Mouse (Mus musculus) R1 (cell line): Measurements from ENCODE around the gene Chaf1b.

Experiments used
- DNase-seq: peaks from one replicate; pipeline ENCODE4 v3.0.0-alpha.2; 2018; ENCODE audit warnings: low read depth, low spot score

Chaf1b gene

GRCm38 (mm10) chr16:93912808-93913207 is 29.1 kb downstream of the Chaf1b start:
- DNase-seq: peak; percentile 51

DNA sequence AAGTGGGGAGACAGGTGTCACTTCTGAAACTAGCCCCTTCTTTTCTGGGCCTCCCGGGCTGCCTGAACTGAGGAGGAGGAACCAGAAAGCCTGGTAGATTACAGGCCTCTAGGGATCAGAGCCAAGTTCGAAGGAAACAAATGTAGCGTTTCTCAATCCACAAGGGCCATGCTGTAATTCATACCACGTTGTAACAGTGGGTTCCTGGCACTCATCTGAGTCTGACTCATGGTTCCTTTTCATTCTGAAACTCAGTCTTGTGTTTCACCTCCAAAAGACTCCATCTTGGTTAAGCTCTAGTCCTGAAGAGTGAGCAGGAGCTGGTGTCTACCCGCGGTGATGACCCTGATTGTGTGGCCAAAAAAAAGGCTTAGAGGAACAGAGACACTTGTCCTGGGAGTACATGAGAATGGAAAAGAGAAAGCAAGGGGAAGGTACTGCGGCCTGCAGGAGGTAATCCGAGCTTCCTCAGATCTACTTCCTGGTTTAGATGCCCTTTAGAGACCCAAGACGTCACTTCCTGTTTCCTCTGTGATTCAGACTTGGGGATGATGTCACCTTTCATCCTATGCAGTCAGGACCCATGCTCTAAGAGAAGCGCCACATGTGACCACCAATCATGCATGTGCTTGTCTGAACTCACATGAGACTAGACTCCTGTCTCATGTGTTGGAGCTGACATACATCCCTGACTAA is 30.3 kb downstream of the Chaf1b start:
- no peak for DNase-seq

DNA sequence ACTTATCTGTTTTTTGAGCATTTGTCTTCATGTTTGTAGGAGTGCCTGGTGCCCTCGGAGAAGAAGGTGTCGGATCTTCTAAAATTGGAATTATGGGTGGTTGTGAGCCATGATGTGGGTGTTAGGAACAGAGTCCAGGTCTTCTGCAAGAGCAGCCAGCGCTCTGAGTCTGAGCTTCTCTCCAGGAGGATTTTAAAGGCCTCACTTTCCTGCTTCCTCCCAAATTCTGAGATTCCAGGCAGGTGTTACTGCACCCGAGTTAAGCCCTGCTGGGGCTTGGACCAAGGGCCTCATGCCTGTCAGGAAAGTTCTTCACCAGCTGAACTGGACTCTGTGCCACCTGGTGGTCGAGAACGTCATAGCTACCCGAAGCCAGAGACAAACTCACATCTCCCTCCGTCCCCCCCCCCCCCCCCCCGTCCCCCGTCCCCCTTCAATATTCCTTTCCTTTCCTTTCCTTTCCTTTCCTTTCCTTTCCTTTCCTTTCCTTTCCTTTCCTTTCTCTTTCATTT is 31.7 kb downstream of the Chaf1b start:
- DNase-seq: peak; percentile 76

DNA sequence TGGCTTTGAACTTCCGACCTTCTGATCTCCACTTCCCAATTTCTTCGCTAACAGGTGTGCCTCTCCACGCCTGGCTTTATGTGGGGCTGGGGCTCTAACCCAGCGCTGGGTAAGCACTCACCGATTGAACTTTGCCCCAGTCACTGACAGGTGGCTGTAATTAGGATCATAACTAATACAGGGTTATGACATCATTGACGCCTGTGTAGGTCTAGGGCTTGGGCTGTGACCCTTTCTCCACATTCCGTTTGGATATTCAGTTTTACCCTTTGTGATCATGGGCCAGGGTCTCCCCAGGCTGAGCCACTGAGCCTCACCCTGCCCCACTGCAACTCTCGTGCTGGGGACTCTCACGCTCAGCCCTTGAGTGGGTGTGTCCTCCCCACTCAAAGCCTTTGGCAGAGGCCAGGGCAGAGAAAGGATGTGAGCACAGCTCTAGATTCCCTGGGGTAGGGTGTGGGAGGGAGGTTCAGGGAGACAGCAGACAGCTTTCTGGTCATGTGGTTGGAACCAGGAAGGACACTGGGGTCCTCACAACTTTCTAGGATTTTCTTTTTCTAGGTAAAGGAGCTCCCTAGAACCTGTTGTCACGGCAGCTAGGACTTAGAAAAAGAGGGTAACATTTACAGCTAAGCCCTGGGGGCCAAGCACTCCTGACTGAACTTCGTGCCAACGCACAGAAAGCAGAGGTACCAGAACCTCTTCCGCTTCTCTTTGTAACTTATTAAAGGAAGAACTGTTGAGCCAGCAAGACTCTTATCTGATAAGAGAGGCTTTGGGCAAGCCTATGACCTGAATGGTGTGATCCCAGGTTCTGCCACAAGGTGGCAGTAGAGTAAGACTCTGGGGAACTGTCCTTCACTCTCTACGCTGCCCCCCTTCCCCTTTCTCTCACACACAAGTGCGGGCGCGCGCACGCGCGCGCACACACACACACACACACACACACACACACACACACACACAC is 34.3 kb downstream of the Chaf1b start:
- DNase-seq: peak; percentile 87

GRCm38 (mm10) chr16:93918679-93919060 is 35.0 kb downstream of the Chaf1b start:
- DNase-seq: peak; percentile 53

DNA sequence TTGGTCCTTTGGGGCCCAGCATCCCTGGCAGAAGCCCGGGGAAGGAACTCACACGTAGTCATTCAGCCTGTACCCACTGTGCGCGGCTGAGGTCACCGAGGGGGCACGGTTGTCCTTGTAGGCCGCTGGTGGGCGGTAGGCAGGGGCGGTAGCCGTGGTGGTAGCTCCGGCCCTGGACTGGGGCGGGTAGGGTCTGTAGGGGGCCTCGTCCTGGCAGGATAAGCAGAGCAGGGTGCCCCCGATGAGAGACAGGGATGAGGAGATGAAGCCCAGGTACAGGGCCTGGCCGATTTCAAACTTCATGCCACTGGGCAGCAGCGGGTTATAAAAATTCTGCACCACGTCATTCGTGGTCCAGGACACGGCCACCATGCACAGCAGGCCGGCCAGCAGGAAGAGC is 35.5 kb downstream of the Chaf1b start:
- DNase-seq: no peak

DNA sequence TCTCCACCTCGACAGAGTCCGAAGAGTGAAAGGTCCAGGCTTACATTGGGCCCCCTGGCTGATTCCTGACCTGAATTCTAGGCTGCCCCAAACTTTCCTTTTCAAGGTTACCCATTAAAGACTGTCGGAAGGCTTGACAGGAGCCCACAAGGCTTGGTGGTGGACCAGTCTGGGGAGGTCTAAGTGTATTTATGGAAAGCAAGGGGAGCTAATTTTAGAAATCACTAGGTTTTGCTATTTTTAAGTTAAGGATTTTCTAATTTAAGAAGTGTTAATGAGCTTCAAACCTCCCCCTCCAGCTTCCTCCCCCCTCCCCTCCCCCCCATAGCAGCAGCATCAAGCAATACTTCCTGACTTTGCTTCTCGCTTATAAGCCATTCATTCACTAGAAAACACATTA is 37.0 kb downstream of the Chaf1b start:
- no peak for DNase-seq

GRCm38 (mm10) chr16:93922835-93923389 is 39.2 kb downstream of the Chaf1b start:
- DNase-seq: peak; percentile 41

DNA sequence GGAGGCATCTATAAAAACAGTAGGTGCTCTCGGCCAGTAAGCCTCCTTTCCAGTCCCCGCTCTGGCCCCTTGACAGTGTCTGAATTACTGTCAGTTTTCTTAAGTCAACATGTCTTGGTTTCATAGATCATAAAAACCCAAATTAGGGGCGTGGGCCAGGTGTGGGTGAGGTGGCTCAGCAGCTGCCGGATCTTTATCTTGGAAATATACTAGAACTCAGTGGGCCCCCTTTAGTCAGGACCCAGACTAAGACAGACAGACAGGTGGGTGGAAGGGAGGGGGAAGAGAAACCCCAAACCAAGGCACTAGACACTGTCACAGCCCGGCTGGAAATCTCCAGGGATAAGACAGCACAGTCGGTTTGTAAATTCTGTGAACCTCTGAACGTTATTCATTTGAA is 40.1 kb downstream of the Chaf1b start:
- no peak for DNase-seq

DNA sequence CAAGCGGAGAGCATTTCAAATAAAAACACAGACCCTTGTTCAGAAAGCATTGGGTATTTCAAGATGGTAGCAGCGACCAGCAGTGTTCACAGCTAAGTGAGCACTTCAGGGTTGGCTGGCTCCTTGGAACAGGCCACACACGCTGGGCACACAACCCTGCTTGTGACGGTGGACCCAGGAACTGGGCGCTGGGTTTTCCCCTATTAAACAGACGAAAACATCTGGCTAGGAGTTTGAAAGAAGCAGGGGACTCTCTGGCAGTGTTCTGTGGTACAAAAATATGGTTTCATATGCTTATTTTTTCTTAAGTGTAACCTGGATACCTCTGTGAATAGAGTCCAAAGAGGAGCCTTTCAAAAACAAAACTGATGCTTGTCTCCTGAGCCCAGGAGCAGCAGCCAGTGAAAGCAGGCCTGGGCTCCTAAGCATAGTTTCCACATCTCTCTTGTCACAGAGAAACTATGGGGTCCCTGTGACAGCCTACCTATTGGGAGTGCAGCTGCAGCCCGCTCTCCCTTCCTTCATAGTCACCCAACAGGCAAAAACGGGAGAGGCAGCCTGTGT is 42.1 kb downstream of the Chaf1b start:
- DNase-seq: no peak

DNA sequence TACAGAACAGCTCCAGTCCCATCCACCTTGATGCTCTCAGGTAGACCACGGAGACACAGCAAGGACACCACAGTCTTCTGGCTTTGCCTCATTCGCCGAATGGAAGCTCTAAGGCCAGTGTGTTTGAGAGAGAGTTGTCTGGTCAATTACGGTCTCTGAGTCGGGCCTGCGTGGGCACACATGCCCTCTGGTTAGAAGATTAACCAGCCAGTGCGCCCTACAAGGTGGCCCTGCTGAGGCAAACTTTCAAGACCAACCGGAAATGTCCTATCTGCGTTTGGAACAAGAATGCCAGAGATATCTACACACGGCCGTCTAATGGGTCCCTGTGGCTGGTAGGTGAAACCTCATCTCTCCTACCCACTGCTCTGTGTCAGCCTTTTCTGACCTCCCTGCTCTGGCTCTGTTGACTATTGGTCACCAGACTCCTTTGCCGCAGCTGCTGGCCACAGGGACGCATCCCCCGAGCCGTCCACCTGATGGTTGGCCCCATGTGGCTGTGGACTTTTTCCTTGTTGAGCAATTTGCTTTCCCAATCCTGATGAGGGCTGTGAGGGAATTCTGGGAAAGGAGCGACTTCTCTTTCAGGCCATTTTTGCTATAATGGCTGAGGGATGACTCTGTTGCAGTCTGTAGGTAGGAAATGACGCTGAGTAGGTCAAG is 45.8 kb downstream of the Chaf1b start:
- DNase-seq: no peak

- no peak for DNase-seq
Measured at GRCm38 (mm10) chr16:93932185-93933168, 48.8 kb downstream of the Chaf1b start.

DNA sequence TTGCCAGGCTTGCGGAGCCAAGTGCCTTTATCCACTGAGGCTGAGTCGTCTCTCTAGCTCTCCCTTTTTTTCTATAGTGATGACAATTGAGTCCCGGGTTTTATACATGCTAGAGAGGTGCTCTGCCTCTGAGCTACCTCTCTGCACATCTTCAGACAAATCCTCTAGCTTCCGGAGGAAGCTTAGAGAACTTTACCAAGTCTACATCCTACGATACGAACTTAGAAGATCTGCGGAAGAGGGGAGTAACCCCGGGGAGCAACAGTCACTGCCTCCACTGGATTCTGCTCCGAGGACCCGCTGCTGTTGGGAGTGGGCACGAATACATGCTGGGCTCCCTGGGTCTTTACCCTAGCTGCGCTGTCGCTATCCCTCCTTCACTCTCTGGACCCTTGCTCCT is 50.9 kb downstream of the Chaf1b start:
- DNase-seq: no peak

- peak; percentile 18 for DNase-seq
Measured at GRCm38 (mm10) chr16:93935009-93935408, 51.3 kb downstream of the Chaf1b start.

GRCm38 (mm10) chr16:93938400-93938846 is 54.7 kb downstream of the Chaf1b start:
- DNase-seq: peak; percentile 81

GRCm38 (mm10) chr16:93939961-93940360 is 56.3 kb downstream of the Chaf1b start:
- DNase-seq: no peak

- no peak for DNase-seq
Measured at GRCm38 (mm10) chr16:93941781-93942567, 58.3 kb downstream of the Chaf1b start.

- DNase-seq: no peak
Measured at GRCm38 (mm10) chr16:93942796-93943502, 59.2 kb downstream of the Chaf1b start.

DNA sequence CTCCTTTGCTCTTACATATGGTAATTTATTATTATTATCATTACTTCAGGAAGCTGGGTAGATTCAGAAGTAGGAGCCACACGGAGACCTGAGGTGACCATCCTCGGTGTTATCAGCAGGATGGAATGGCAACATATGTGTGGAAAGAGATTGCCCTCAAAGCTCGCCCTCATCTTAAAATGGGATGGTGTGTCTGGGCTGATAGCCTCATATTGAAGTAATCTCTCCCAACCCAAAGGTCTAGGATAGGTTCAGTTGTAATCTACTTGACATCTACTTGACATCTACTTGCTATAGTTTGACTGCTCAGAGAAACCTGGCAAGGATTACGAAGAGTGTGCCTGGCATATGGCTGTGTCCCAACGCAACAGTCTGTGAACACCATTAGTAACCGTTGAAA is 60.6 kb downstream of the Chaf1b start:
- DNase-seq: no peak
